Mouse (Mus musculus) midbrain, embryonic 12.5 days (tissue): Measurements from ENCODE around the gene Prelid1. TPM values are rescaled to one million over a fixed set of nuclear protein-coding genes. Genes with fewer than 3 reads are reported as not detected.

Experiments
- ATAC-seq: fragments of 200-750 bp; cut with Nextera tagmentation; 2 replicates; pipeline ENCODE4 v1.8.0; 2017; ENCODE audit warnings: low read depth, moderate TSS enrichment, moderate library complexity; ENCODE audit not compliant: low FRiP score
- H3K27ac ChIP-seq: fragments of 300-500 bp; sonication (generic); replicated peaks from 2 replicates; pipeline ENCODE4 v1.5.1; 2016; ENCODE audit warnings: mild to moderate bottlenecking
- H3K27me3 ChIP-seq: fragments of 300-500 bp; sonication (generic); 2 replicates; pipeline ENCODE4 v1.6.1; 2016; ENCODE audit warnings: mild to moderate bottlenecking
- H3K36me3 ChIP-seq: fragments of 300-500 bp; sonication (generic); 2 replicates; pipeline ENCODE4 v1.6.1; 2016
- H3K4me1 ChIP-seq: fragments of 300-500 bp; sonication (generic); 2 replicates; pipeline ENCODE4 v1.6.1; 2016
- H3K4me2 ChIP-seq: fragments of 300-500 bp; sonication (generic); replicated peaks from 2 replicates; pipeline ENCODE4 v1.6.1; 2016; ENCODE audit warnings: mild to moderate bottlenecking, moderate library complexity
- H3K4me3 ChIP-seq: fragments of 300-500 bp; sonication (generic); 2 replicates; pipeline ENCODE4 v1.5.1; 2016; ENCODE audit warnings: mild to moderate bottlenecking
- H3K9ac ChIP-seq: fragments of 300-500 bp; sonication (generic); replicated peaks from 2 replicates; pipeline ENCODE4 v1.6.1; 2016; ENCODE audit warnings: mild to moderate bottlenecking, moderate library complexity
- H3K9me3 ChIP-seq: fragments of 300-500 bp; sonication (generic); 2 replicates; pipeline ENCODE4 v1.6.1; 2016; ENCODE audit warnings: mild to moderate bottlenecking
- WGBS: fragments of 180-500 bp; shearing (Covaris S2); methylation state at CpG from one replicate; pipeline ENCODE4 v1.1.7; 2016; 5-methylcytosine and 5-hydroxymethylcytosine counted together
- polyA plus RNA-seq: library from polyadenylated mRNA; unstranded; fragments of >200 nt; fragmentation: Nextera tagmentation; extraction: Ambion mirVana; gene quantifications from 2 replicates; pipeline ENCODE4 v1.2.1, GENCODE M21; 2016

Prelid1 gene
- polyA plus RNA-seq, 1 experiment from 2014 or later: 349 TPM

DNA sequence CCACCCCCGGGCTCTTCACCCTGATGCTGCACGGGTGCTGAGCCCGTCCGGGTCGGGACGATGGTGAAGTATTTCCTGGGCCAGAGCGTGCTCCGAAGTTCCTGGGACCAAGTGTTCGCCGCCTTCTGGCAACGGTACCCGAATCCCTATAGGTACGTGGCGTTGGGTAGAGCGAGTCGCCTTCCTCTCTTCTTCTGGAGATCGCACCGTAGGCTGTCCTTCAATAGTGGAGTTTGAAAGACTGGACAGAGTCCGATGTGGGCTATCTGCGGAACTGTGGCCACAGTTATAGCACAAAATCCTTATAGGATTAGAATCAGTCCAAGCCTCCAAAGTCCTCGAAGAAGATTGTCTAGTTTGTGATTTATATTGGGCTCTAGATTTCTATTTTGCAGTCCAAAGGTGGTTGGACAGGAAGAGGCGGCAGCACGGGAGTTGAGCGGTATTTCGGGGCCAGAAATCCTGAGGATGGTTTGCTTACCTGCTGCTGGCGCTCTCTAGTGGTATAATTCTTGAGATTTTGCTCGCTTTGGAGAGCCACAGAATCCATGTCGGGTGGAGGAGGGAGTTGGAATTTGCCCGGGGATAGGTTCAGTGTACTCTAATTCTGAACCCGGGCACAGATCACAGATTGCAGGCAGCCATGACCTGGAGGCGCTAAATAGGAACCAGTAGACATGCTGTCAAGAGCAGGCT lies 2.0 kb downstream of the Prelid1 start:
- Histone ChIP-seq H3K9me3 (no peaks in the 10 kb centered on the region), H3K9ac (peak overlapping the region; percentile 93), H3K4me3 (peak overlapping the region; percentile 92), H3K36me3 (peaks cover 66% of the 10 kb centered on the region), H3K27ac (peak overlapping the region; percentile 63), H3K4me1 (peaks cover 36% of the 10 kb centered on the region), H3K27me3 (no peaks in the 10 kb centered on the region), H3K4me2 (peak overlapping the region; percentile 86)
- peak; percentile 55; the same call in 1 of the 2 replicates for ATAC-seq
- 1% methylated on average over 31 of the region's 31 CpGs for WGBS

DNA sequence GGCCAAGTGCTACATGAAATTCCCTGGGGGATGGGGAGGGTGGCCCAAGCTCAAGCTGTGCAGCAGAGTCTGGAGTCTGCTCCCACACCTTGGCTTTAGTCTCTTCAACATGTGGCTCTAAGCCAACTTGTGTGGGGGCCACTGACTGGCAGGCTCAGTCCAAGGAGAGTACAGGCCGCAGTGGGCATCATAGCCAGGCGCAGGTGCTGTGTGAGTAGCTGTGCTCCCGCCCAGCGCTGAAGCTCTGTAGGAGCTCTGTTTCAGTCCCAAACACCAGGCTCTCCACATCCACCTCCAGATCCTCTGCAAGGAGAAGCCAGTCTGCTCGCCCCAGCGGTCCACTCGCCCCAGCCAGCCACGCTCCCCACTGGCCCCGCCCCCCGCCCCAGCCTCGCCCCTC lies 5.3 kb downstream of the Prelid1 start:
- Histone ChIP-seq H3K9ac (no peak overlapping the region), H3K27ac (no peak overlapping the region), H3K9me3 (no peaks in the 10 kb centered on the region), H3K4me2 (no peak overlapping the region), H3K4me1 (peaks cover 58% of the 10 kb centered on the region), H3K4me3 (no peak overlapping the region), H3K27me3 (peaks cover 11% of the 10 kb centered on the region; the same call in 1 of the 2 replicates), H3K36me3 (peaks cover 33% of the 10 kb centered on the region)
- ATAC-seq: no peak
- WGBS: 83% methylated on average over 11 of the region's 11 CpGs

DNA sequence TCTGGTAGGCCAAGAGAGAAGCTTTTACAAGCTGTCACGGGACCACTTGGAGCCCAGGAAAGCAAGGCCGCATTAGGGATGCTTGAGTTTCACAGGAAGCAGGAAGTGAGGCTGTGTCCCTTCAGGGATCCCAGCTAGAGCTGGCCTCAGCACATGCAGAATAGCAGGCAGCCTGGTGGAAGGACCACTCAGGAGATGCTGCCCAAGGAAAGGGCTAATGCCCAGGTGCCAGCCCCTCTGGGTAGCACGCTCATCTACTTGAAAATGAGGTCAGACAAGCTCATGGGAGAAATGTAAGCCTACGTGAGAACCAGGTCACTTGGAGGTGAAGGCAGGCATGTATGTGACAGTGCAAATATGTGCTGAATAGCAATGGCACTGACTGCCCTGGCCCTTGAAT lies 6.9 kb downstream of the Prelid1 start:
- no peaks in the 10 kb centered on the region for H3K9me3 ChIP-seq
- H3K36me3 ChIP-seq: peaks cover 32% of the 10 kb centered on the region
- no peak overlapping the region for H3K4me3 ChIP-seq
- H3K4me1 ChIP-seq: peaks cover 55% of the 10 kb centered on the region
- H3K27me3 ChIP-seq: peaks cover 11% of the 10 kb centered on the region; the same call in 1 of the 2 replicates
- no peak for ATAC-seq
- H3K9ac ChIP-seq: no peak overlapping the region
- WGBS: 75% methylated on average over 4 of the region's 4 CpGs
- peak overlapping the region; percentile 0; the same call in 1 of the 2 replicates for H3K27ac ChIP-seq
- H3K4me2 ChIP-seq: 0 out of 2 replicates have a peak overlapping the region, but pooled peaks have one; percentile 88

DNA sequence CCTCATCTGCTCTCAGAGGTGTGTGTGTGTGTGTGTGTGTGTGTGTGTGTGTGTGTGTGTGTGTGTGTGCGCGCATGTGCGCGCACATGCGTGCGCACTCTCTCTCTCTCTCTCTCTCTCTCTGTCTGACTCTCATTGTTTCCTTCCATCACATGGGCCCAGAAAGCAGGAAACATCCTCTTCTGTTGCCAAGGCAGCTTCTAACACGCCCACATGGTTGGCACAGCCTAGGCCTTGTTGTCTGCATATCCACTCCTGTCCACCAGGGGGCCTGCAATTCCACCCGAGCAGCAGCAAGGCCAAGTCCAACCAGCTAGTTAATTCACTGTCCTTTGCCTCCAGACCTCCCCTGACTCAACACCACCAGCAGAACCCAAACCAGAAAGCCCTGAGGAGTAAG lies 7.3 kb downstream of the Prelid1 start:
- H3K9me3 ChIP-seq: no peaks in the 10 kb centered on the region
- H3K27me3 ChIP-seq: peaks cover 11% of the 10 kb centered on the region; the same call in 1 of the 2 replicates
- H3K4me3 ChIP-seq: peak overlapping the region; percentile 72; the same call in 1 of the 2 replicates
- 0% methylated on average over 2 of the region's 8 CpGs for WGBS
- H3K9ac ChIP-seq: no peak overlapping the region
- H3K4me2 ChIP-seq: peak overlapping the region; percentile 88
- no peak for ATAC-seq
- peaks cover 52% of the 10 kb centered on the region for H3K4me1 ChIP-seq
- peaks cover 32% of the 10 kb centered on the region for H3K36me3 ChIP-seq
- no peak overlapping the region for H3K27ac ChIP-seq

- ATAC-seq: no peak
- H3K27me3 ChIP-seq: peaks cover 11% of the 10 kb centered on the region; the same call in 1 of the 2 replicates
- H3K27ac ChIP-seq: no peak overlapping the region
- H3K9ac ChIP-seq: peak overlapping the region; percentile 82; the same call in 1 of the 2 replicates
- peak overlapping the region; percentile 88 for H3K4me2 ChIP-seq
- peaks cover 47% of the 10 kb centered on the region for H3K4me1 ChIP-seq
- peak overlapping the region; percentile 72 for H3K4me3 ChIP-seq
- H3K9me3 ChIP-seq: no peaks in the 10 kb centered on the region
- WGBS: 84% methylated on average over 6 of the region's 6 CpGs
- H3K36me3 ChIP-seq: peaks cover 31% of the 10 kb centered on the region
Measured at GRCm38 (mm10) chr13:55328171-55328570, 7.9 kb downstream of the Prelid1 start.

GRCm38 (mm10) chr13:55328641-55329040 lies 8.3 kb downstream of the Prelid1 start:
- Histone ChIP-seq H3K4me3 (peak overlapping the region; percentile 72), H3K27me3 (peaks cover 11% of the 10 kb centered on the region; the same call in 1 of the 2 replicates), H3K9ac (peak overlapping the region; percentile 82), H3K4me2 (peak overlapping the region; percentile 88), H3K9me3 (no peaks in the 10 kb centered on the region), H3K4me1 (peaks cover 42% of the 10 kb centered on the region), H3K36me3 (peaks cover 27% of the 10 kb centered on the region), H3K27ac (no peak overlapping the region)
- no peak for ATAC-seq
- WGBS: 77% methylated on average over 4 of the region's 4 CpGs

- peak overlapping the region; percentile 82 for H3K9ac ChIP-seq
Measured at GRCm38 (mm10) chr13:55329109-55329682, 8.9 kb downstream of the Prelid1 start.

DNA sequence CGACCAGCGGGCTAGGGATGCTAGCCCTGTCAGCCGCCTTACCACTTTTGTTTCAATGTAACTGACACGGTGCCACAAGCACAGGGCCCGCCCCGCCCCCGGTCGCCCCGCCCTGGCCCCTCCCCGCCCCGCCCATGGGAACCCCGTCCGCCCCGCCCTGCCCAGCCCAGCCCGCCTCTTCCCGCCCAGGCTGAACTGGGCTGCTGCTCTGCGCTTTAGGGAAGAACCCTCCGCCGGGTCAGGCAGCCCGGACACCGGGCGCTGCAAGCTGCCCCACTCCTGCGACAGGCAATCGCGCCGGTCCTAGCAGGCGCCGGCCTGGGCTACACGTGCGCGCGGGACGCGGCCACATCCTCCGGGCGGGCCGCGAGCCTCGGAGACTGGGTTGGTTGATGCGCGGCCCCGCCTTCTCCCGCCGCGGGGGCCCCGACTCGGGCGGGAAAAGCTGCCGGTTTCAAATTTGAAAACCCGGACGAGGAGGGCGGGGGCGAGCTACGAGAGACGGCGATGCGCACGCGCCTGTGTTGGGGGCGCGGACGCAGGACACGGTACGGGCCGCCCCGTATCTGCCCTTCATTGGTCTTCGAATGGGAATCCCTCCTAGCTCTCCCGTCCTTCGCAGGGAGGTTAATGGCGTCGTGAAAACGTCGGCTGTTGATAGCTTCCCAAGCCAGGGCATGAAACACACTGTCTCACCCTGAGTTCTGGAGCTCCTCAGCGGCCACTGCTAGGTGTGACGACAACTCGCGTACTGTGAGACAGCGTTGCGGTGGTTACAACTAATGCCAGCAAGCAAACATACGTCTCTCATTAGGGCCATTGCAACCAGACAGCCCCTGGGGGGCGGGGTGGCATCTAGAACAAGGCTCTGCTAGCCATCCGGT lies 9.6 kb downstream of the Prelid1 start, which contains the start of gene Mxd3:
Gene Mxd3, minus strand, starts transcription at position 141 of the 884 bp plus-strand sequence.
- Histone ChIP-seq H3K36me3 (peaks cover 15% of the 10 kb centered on the region), H3K4me2 (peak within 1 kb of the TSS; percentile 88), H3K4me1 (peaks cover 37% of the 10 kb centered on the region), H3K27ac (peak within 1 kb of the TSS; percentile 94), H3K9ac (peak within 1 kb of the TSS; percentile 82), H3K4me3 (peak within 1 kb of the TSS; percentile 72), H3K27me3 (peaks cover 11% of the 10 kb centered on the region; the same call in 1 of the 2 replicates), H3K9me3 (no peaks in the 10 kb centered on the region)
- under 1% methylated on average over 81 of the region's 82 CpGs for WGBS
- ATAC-seq: peak; percentile 81

More at GRCm38 (mm10) chr13:55329109-55329682, 8.9 kb downstream of the Prelid1 start:
- no peaks in the 10 kb centered on the region for H3K9me3 ChIP-seq
- H3K4me2 ChIP-seq: peak overlapping the region; percentile 88
- H3K4me3 ChIP-seq: peak overlapping the region; percentile 72
- peak; percentile 45; the same call in 1 of the 2 replicates for ATAC-seq
- WGBS: 1% methylated on average over 28 of the region's 29 CpGs
- H3K4me1 ChIP-seq: peaks cover 37% of the 10 kb centered on the region
- H3K36me3 ChIP-seq: peaks cover 21% of the 10 kb centered on the region
- peaks cover 11% of the 10 kb centered on the region; the same call in 1 of the 2 replicates for H3K27me3 ChIP-seq
- H3K27ac ChIP-seq: peak overlapping the region; percentile 94

GRCm38 (mm10) chr13:55330567-55331400 lies 10.5 kb downstream of the Prelid1 start:
- no peak for ATAC-seq
- H3K27me3 ChIP-seq: peaks cover 11% of the 10 kb centered on the region; the same call in 1 of the 2 replicates
- peaks cover 37% of the 10 kb centered on the region for H3K4me1 ChIP-seq
- peak overlapping the region; percentile 72 for H3K4me3 ChIP-seq
- 49% methylated on average over 14 of the region's 14 CpGs for WGBS
- H3K4me2 ChIP-seq: peak overlapping the region; percentile 88
- H3K9me3 ChIP-seq: no peaks in the 10 kb centered on the region
- H3K27ac ChIP-seq: peak overlapping the region; percentile 94
- peaks cover 7% of the 10 kb centered on the region for H3K36me3 ChIP-seq
- H3K9ac ChIP-seq: peak overlapping the region; percentile 82; the same call in 1 of the 2 replicates

DNA sequence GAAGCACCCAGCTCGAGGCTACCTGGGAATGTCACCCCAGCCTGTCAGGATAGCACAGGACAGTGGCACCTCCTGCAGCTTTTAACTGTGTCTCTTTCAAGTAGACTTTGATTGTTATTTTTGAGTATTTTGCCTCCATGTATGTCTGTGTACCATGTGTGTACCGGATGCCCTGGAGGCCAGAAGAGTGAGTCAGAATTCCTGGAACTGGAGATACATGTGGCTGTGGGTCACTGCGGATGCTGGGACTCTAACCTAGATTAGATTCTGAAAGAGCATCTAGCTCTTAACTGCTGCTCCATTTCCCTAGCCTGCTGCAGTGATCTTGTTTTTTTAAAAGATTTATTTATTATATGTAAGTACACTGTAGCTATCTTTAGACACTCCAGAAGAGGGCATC lies 12.0 kb downstream of the Prelid1 start:
- Histone ChIP-seq H3K9ac (no peak overlapping the region), H3K4me3 (no peak overlapping the region), H3K27ac (no peak overlapping the region), H3K9me3 (no peaks in the 10 kb centered on the region), H3K27me3 (peaks cover 11% of the 10 kb centered on the region; the same call in 1 of the 2 replicates), H3K4me1 (peaks cover 34% of the 10 kb centered on the region), H3K4me2 (no peak overlapping the region), H3K36me3 (no peaks in the 10 kb centered on the region)
- 94% methylated on average over 3 of the region's 3 CpGs for WGBS
- no peak for ATAC-seq

DNA sequence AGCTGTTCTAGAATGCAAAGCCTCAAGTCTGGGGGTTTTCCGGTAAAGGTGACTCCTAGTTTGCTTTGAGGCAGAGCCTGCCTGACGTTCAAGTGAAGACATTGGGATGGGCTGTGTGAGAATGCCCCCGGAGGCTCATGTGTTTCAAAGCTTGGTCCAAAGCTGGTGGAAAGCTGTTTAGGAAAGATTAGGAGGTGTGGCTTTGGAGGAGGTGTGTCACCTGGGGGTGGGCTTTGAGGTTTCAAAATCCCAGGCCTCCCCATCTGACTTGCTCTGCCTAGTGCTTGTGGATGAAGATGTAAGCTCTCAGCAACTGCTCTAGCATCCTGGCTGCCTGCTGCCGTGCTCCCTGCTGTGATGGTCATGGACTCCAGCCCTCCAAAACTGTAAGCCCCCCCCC lies 15.4 kb downstream of the Prelid1 start:
- H3K27ac ChIP-seq: no peak overlapping the region
- no peak for ATAC-seq
- 82% methylated on average over 4 of the region's 4 CpGs for WGBS
- H3K4me2 ChIP-seq: no peak overlapping the region
- no peaks in the 10 kb centered on the region for H3K27me3 ChIP-seq
- H3K4me1 ChIP-seq: peaks cover 7% of the 10 kb centered on the region; the same call in 1 of the 2 replicates
- no peaks in the 10 kb centered on the region for H3K9me3 ChIP-seq
- H3K36me3 ChIP-seq: no peaks in the 10 kb centered on the region
- no peak overlapping the region for H3K9ac ChIP-seq
- no peak overlapping the region for H3K4me3 ChIP-seq
